Mouse (Mus musculus): ENCODE measurements around the gene S1pr4. TPM values are rescaled to one million over a fixed set of nuclear protein-coding genes. Genes with fewer than 3 reads are reported as not detected.

S1pr4 gene
- total and polyA plus RNA-seq, 3 experiments = 0.81 to 3.1 (median 1.1) TPM

GRCm38 (mm10) chr10:81463531-81463930 is 36.4 kb downstream of the S1pr4 start:
- Histone ChIP-seq H3K27me3 (ENCODE audit: control insufficient read depth, insufficient read depth, low read length) (peaks cover 15% of the 10 kb centered on the region), H3K27ac (no peak overlapping the region)

GRCm38 (mm10) chr10:81462917-81463316 is 37.0 kb downstream of the S1pr4 start:
- 85% methylated on average over 7 of the region's 7 CpGs for WGBS
- TF ChIP-seq CTCF (IDR thresholded peaks at IDR 0.05) (no peak), EP300 (IDR thresholded peaks at IDR 0.05; ENCODE audit: insufficient read depth, low read depth, low read length) (no peak), POLR2A (IDR thresholded peaks at IDR 0.05; ENCODE audit: insufficient read depth, low read depth, low read length) (no peak)
- Histone ChIP-seq H3K27ac (no peak overlapping the region), H3K4me1 (ENCODE audit: control insufficient read depth, insufficient read depth, low read length) (no peaks in the 10 kb centered on the region), H3K79me2 (replicated peaks; ENCODE audit: control insufficient read depth, insufficient read depth, low read length) (no peaks in the 10 kb centered on the region), H3K9ac (ENCODE audit: low read depth, low read length) (no peak overlapping the region), H3K4me3 (no peak overlapping the region), H3K27me3 (ENCODE audit: control insufficient read depth, insufficient read depth, low read length) (peaks cover 15% of the 10 kb centered on the region), H3K36me3 (ENCODE audit: control insufficient read depth, insufficient read depth, low read length) (no peaks in the 10 kb centered on the region)
- intact Hi-C loops (cut with DNase I) = no loop called here
- no peak for DNase-seq

More at GRCm38 (mm10) chr10:81463531-81463930, 36.4 kb downstream of the S1pr4 start:
- Histone ChIP-seq H3K36me3 (ENCODE audit: control insufficient read depth, insufficient read depth, low read length) (no peaks in the 10 kb centered on the region), H3K79me2 (replicated peaks; ENCODE audit: control insufficient read depth, insufficient read depth, low read length) (no peaks in the 10 kb centered on the region), H3K9ac (ENCODE audit: low read depth, low read length) (no peak overlapping the region), H3K4me3 (no peak overlapping the region), H3K4me1 (ENCODE audit: control insufficient read depth, insufficient read depth, low read length) (no peaks in the 10 kb centered on the region)
- TF ChIP-seq POLR2A (IDR thresholded peaks at IDR 0.05; ENCODE audit: insufficient read depth, low read depth, low read length) (no peak), CTCF (IDR thresholded peaks at IDR 0.05) (no peak), EP300 (IDR thresholded peaks at IDR 0.05; ENCODE audit: insufficient read depth, low read depth, low read length) (no peak)
- intact Hi-C loops (cut with DNase I) = no loop called here
- WGBS = 56% methylated on average over 4 of the region's 4 CpGs
- DNase-seq = no peak

GRCm38 (mm10) chr10:81462415-81462804 is 37.5 kb downstream of the S1pr4 start:
- H3K9ac ChIP-seq (ENCODE audit: low read depth, low read length) = no peak overlapping the region

GRCm38 (mm10) chr10:81461673-81462414 is 38.1 kb downstream of the S1pr4 start:
- no peak for TF ChIP-seq CTCF (IDR thresholded peaks at IDR 0.05)
- no peak for TF ChIP-seq EP300 (IDR thresholded peaks at IDR 0.05; ENCODE audit: insufficient read depth, low read depth, low read length)
- no peak for TF ChIP-seq POLR2A (IDR thresholded peaks at IDR 0.05; ENCODE audit: insufficient read depth, low read depth, low read length)

More at GRCm38 (mm10) chr10:81462415-81462804, 37.5 kb downstream of the S1pr4 start:
- Histone ChIP-seq H3K27ac (no peak overlapping the region), H3K27me3 (ENCODE audit: control insufficient read depth, insufficient read depth, low read length) (peaks cover 15% of the 10 kb centered on the region), H3K4me1 (ENCODE audit: control insufficient read depth, insufficient read depth, low read length) (no peaks in the 10 kb centered on the region), H3K79me2 (replicated peaks; ENCODE audit: control insufficient read depth, insufficient read depth, low read length) (no peaks in the 10 kb centered on the region), H3K4me3 (no peak overlapping the region), H3K36me3 (ENCODE audit: control insufficient read depth, insufficient read depth, low read length) (no peaks in the 10 kb centered on the region)
- no peak for DNase-seq
- TF ChIP-seq POLR2A (IDR thresholded peaks at IDR 0.05; ENCODE audit: insufficient read depth, low read depth, low read length) = no peak
- no peak for TF ChIP-seq CTCF (IDR thresholded peaks at IDR 0.05)
- TF ChIP-seq EP300 (IDR thresholded peaks at IDR 0.05; ENCODE audit: insufficient read depth, low read depth, low read length) = no peak
- WGBS = 35% methylated on average over 7 of the region's 7 CpGs
- intact Hi-C loops (cut with DNase I) = no loop called here

GRCm38 (mm10) chr10:81460951-81461350 is 39.0 kb downstream of the S1pr4 start:
- DNase-seq = no peak
- H3K4me1 ChIP-seq (ENCODE audit: control insufficient read depth, insufficient read depth, low read length) = no peaks in the 10 kb centered on the region
- no peak overlapping the region for H3K4me3 ChIP-seq
- H3K79me2 ChIP-seq (replicated peaks; ENCODE audit: control insufficient read depth, insufficient read depth, low read length) = no peaks in the 10 kb centered on the region
- no peaks in the 10 kb centered on the region for H3K36me3 ChIP-seq (ENCODE audit: control insufficient read depth, insufficient read depth, low read length)
- WGBS = 39% methylated on average over 11 of the region's 11 CpGs
- peaks cover 15% of the 10 kb centered on the region for H3K27me3 ChIP-seq (ENCODE audit: control insufficient read depth, insufficient read depth, low read length)
- H3K27ac ChIP-seq = no peak overlapping the region
- intact Hi-C loops (cut with DNase I) = no loop called here
- H3K9ac ChIP-seq (ENCODE audit: low read depth, low read length) = no peak overlapping the region
- TF ChIP-seq EP300 (IDR thresholded peaks at IDR 0.05; ENCODE audit: insufficient read depth, low read depth, low read length) = no peak
- no peak for TF ChIP-seq POLR2A (IDR thresholded peaks at IDR 0.05; ENCODE audit: insufficient read depth, low read depth, low read length)
- no peak for TF ChIP-seq CTCF (IDR thresholded peaks at IDR 0.05)

More at GRCm38 (mm10) chr10:81461673-81462414, 38.1 kb downstream of the S1pr4 start:
- intact Hi-C loops (cut with DNase I) = no loop called here
- Histone ChIP-seq H3K4me1 (ENCODE audit: control insufficient read depth, insufficient read depth, low read length) (no peaks in the 10 kb centered on the region), H3K27me3 (ENCODE audit: control insufficient read depth, insufficient read depth, low read length) (peaks cover 15% of the 10 kb centered on the region), H3K27ac (no peak overlapping the region), H3K36me3 (ENCODE audit: control insufficient read depth, insufficient read depth, low read length) (no peaks in the 10 kb centered on the region), H3K79me2 (replicated peaks; ENCODE audit: control insufficient read depth, insufficient read depth, low read length) (no peaks in the 10 kb centered on the region), H3K4me3 (no peak overlapping the region), H3K9ac (ENCODE audit: low read depth, low read length) (no peak overlapping the region)
- 11% methylated on average over 16 of the region's 16 CpGs for WGBS
- no peak for DNase-seq

GRCm38 (mm10) chr10:81460471-81460870 is 39.5 kb downstream of the S1pr4 start:
- Histone ChIP-seq H3K27me3 (ENCODE audit: control insufficient read depth, insufficient read depth, low read length) (peaks cover 15% of the 10 kb centered on the region), H3K36me3 (ENCODE audit: control insufficient read depth, insufficient read depth, low read length) (no peaks in the 10 kb centered on the region), H3K4me1 (ENCODE audit: control insufficient read depth, insufficient read depth, low read length) (no peaks in the 10 kb centered on the region), H3K79me2 (replicated peaks; ENCODE audit: control insufficient read depth, insufficient read depth, low read length) (no peaks in the 10 kb centered on the region), H3K9ac (ENCODE audit: low read depth, low read length) (no peak overlapping the region), H3K27ac (no peak overlapping the region), H3K4me3 (no peak overlapping the region)
- WGBS = 32% methylated on average over 20 of the region's 20 CpGs
- TF ChIP-seq EP300 (IDR thresholded peaks at IDR 0.05; ENCODE audit: insufficient read depth, low read depth, low read length) = no peak
- no peak for TF ChIP-seq POLR2A (IDR thresholded peaks at IDR 0.05; ENCODE audit: insufficient read depth, low read depth, low read length)
- no peak for TF ChIP-seq CTCF (IDR thresholded peaks at IDR 0.05)
- no peak for DNase-seq
- intact Hi-C loops (cut with DNase I) = no loop called here
